Mouse (Mus musculus): ENCODE results near the gene Upp1. TPM values are rescaled to one million over a fixed set of nuclear protein-coding genes. Genes with fewer than 3 reads are reported as not detected.
"Not testable (repeated sequence)": the region's sequence is repeated elsewhere in the genome, so short reads cannot be mapped to it uniquely, and the experiment has no call there.

Upp1 gene
- polyA plus RNA-seq, 2 experiments: 5.2 to 6.1 TPM

DNA sequence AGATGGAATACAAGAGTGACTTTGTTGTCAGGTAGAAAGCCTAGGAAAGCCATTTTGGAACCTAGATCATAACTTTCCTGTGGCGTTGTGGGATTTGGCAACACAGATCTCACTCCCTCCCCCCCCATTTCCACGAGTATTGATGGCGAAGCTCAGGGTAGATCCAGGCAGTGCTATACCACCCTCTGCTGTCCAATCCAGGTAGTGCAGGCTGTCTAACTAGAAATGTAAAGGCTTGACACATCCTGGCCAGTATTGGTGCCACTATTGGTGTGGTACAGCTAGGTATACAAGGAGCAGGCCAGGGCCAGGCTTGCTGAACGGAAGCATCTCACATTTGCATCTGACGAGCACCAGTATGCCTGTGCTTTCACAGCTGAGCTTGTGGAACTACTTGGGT, 18.6 kb downstream of the Upp1 start:
- H3K27ac ChIP-seq (replicated peaks; ENCODE audit: low read depth, low read length): no peak overlapping the region
- H3K9me3 ChIP-seq (ENCODE audit: control insufficient read depth, low read length): no peaks in the 10 kb centered on the region
- no peaks in the 10 kb centered on the region for H3K36me3 ChIP-seq (ENCODE audit: control insufficient read depth, insufficient read depth, low read length)
- 14% methylated on average over 5 of the region's 5 CpGs for WGBS
- H3K4me2 ChIP-seq (replicated peaks; ENCODE audit: low read depth, low read length, severe bottlenecking): no peak overlapping the region
- DNase-seq (ENCODE audit: low spot score) (peak; percentile 75), ATAC-seq (ENCODE audit: low FRiP score, low read depth) (0 out of 2 replicates have a peak, but pooled peaks have one; percentile 61)
- no peaks in the 10 kb centered on the region for H3K27me3 ChIP-seq (ENCODE audit: control insufficient read depth, insufficient read depth, low read length)
- no peak overlapping the region for H3K9ac ChIP-seq (ENCODE audit: low read depth, low read length, severe bottlenecking)
- H3K4me1 ChIP-seq (ENCODE audit: control insufficient read depth, insufficient read depth, low read length): no peaks in the 10 kb centered on the region
- no peak for TF ChIP-seq POLR2A (IDR thresholded peaks at IDR 0.05; ENCODE audit: borderline replicate concordance, extremely low read depth, insufficient read depth, insufficient read length)
- H3K4me3 ChIP-seq (replicated peaks; ENCODE audit: low read length): no peak overlapping the region

- Histone ChIP-seq H3K36me3 (ENCODE audit: control insufficient read depth, insufficient read depth, low read length) (no peaks in the 10 kb centered on the region), H3K27ac (replicated peaks; ENCODE audit: low read depth, low read length) (no peak overlapping the region), H3K4me1 (ENCODE audit: control insufficient read depth, insufficient read depth, low read length) (no peaks in the 10 kb centered on the region), H3K4me3 (replicated peaks; ENCODE audit: low read length) (no peak overlapping the region), H3K4me2 (replicated peaks; ENCODE audit: low read depth, low read length, severe bottlenecking) (no peak overlapping the region), H3K9ac (ENCODE audit: low read depth, low read length, severe bottlenecking) (no peak overlapping the region), H3K9me3 (ENCODE audit: control insufficient read depth, low read length) (no peaks in the 10 kb centered on the region), H3K27me3 (ENCODE audit: control insufficient read depth, insufficient read depth, low read length) (no peaks in the 10 kb centered on the region)
- TF ChIP-seq POLR2A (IDR thresholded peaks at IDR 0.05; ENCODE audit: borderline replicate concordance, extremely low read depth, insufficient read depth, insufficient read length): no peak
- WGBS: 68% methylated on average over 2 of the region's 2 CpGs
- no peak for ATAC-seq (ENCODE audit: low FRiP score, low read depth)
- DNase-seq (ENCODE audit: low spot score): no peak
Observed at GRCm38 (mm10) chr11:9145113-9145512, 27.2 kb downstream of the Upp1 start.

DNA sequence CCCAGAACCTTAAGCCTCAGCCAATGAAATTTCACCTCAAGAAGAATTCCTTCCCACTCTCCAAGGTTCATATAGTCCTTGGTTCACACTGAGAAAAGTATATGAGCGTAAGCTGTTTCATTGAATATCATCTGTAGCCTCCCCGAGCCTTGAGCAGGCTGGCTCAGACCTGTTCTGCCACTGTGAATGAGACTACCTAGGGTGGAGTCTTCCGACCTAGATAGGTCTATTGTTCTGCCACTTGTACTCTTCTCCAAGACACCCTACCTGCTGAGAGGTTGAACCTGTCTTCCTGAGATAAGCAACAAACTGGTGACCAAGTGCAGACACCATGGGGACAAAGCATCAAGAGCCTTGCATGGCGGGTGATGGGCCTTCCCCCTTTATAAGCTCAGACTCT, 28.2 kb downstream of the Upp1 start:
- ATAC-seq (ENCODE audit: low FRiP score, low read depth) (no peak), DNase-seq (ENCODE audit: low spot score) (no peak)
- Histone ChIP-seq H3K4me3 (replicated peaks; ENCODE audit: low read length) (no peak overlapping the region), H3K9me3 (ENCODE audit: control insufficient read depth, low read length) (no peaks in the 10 kb centered on the region), H3K4me2 (replicated peaks; ENCODE audit: low read depth, low read length, severe bottlenecking) (no peak overlapping the region), H3K9ac (ENCODE audit: low read depth, low read length, severe bottlenecking) (no peak overlapping the region), H3K36me3 (ENCODE audit: control insufficient read depth, insufficient read depth, low read length) (no peaks in the 10 kb centered on the region), H3K4me1 (ENCODE audit: control insufficient read depth, insufficient read depth, low read length) (no peaks in the 10 kb centered on the region), H3K27me3 (ENCODE audit: control insufficient read depth, insufficient read depth, low read length) (no peaks in the 10 kb centered on the region), H3K27ac (replicated peaks; ENCODE audit: low read depth, low read length) (no peak overlapping the region)
- WGBS: 90% methylated on average over 4 of the region's 4 CpGs
- no peak for TF ChIP-seq POLR2A (IDR thresholded peaks at IDR 0.05; ENCODE audit: borderline replicate concordance, extremely low read depth, insufficient read depth, insufficient read length)

- H3K4me3 ChIP-seq (replicated peaks; ENCODE audit: low read length): no peak overlapping the region
- WGBS: 85% methylated on average over 1 of the region's 1 CpGs
Observed at GRCm38 (mm10) chr11:9146683-9147082, 28.8 kb downstream of the Upp1 start.

GRCm38 (mm10) chr11:9148206-9148605, 30.3 kb downstream of the Upp1 start:
- DNase-seq (ENCODE audit: low spot score) (no peak), ATAC-seq (ENCODE audit: low FRiP score, low read depth) (no peak)
- H3K4me3 ChIP-seq (replicated peaks; ENCODE audit: low read length): no peak overlapping the region
- 76% methylated on average over 2 of the region's 2 CpGs for WGBS
- no peaks in the 10 kb centered on the region for H3K27me3 ChIP-seq (ENCODE audit: control insufficient read depth, insufficient read depth, low read length)
- H3K36me3 ChIP-seq (ENCODE audit: control insufficient read depth, insufficient read depth, low read length): no peaks in the 10 kb centered on the region
- no peak overlapping the region for H3K4me2 ChIP-seq (replicated peaks; ENCODE audit: low read depth, low read length, severe bottlenecking)
- no peak for TF ChIP-seq POLR2A (IDR thresholded peaks at IDR 0.05; ENCODE audit: borderline replicate concordance, extremely low read depth, insufficient read depth, insufficient read length)
- no peak overlapping the region for H3K27ac ChIP-seq (replicated peaks; ENCODE audit: low read depth, low read length)
- no peak overlapping the region for H3K9ac ChIP-seq (ENCODE audit: low read depth, low read length, severe bottlenecking)
- no peaks in the 10 kb centered on the region for H3K4me1 ChIP-seq (ENCODE audit: control insufficient read depth, insufficient read depth, low read length)
- H3K9me3 ChIP-seq (ENCODE audit: control insufficient read depth, low read length): no peaks in the 10 kb centered on the region

More at GRCm38 (mm10) chr11:9146683-9147082, 28.8 kb downstream of the Upp1 start:
- Histone ChIP-seq H3K27me3 (ENCODE audit: control insufficient read depth, insufficient read depth, low read length) (no peaks in the 10 kb centered on the region), H3K36me3 (ENCODE audit: control insufficient read depth, insufficient read depth, low read length) (no peaks in the 10 kb centered on the region), H3K4me2 (replicated peaks; ENCODE audit: low read depth, low read length, severe bottlenecking) (no peak overlapping the region), H3K9ac (ENCODE audit: low read depth, low read length, severe bottlenecking) (no peak overlapping the region), H3K9me3 (ENCODE audit: control insufficient read depth, low read length) (no peaks in the 10 kb centered on the region), H3K27ac (replicated peaks; ENCODE audit: low read depth, low read length) (no peak overlapping the region), H3K4me1 (ENCODE audit: control insufficient read depth, insufficient read depth, low read length) (no peaks in the 10 kb centered on the region)
- DNase-seq (ENCODE audit: low spot score) (no peak), ATAC-seq (ENCODE audit: low FRiP score, low read depth) (no peak)
- no peak for TF ChIP-seq POLR2A (IDR thresholded peaks at IDR 0.05; ENCODE audit: borderline replicate concordance, extremely low read depth, insufficient read depth, insufficient read length)

GRCm38 (mm10) chr11:9150403-9150802, 32.5 kb downstream of the Upp1 start:
- H3K27me3 ChIP-seq (ENCODE audit: control insufficient read depth, insufficient read depth, low read length); H3K9me3 ChIP-seq (ENCODE audit: control insufficient read depth, low read length); H3K36me3 ChIP-seq (ENCODE audit: control insufficient read depth, insufficient read depth, low read length); H3K9ac ChIP-seq (ENCODE audit: low read depth, low read length, severe bottlenecking); H3K4me1 ChIP-seq (ENCODE audit: control insufficient read depth, insufficient read depth, low read length); DNase-seq (ENCODE audit: low spot score); ATAC-seq (ENCODE audit: low FRiP score, low read depth); H3K4me2 ChIP-seq (replicated peaks; ENCODE audit: low read depth, low read length, severe bottlenecking); H3K27ac ChIP-seq (replicated peaks; ENCODE audit: low read depth, low read length); H3K4me3 ChIP-seq (replicated peaks; ENCODE audit: low read length): not testable (repeated sequence)
- WGBS: 83% methylated on average over 25 of the region's 25 CpGs
